Mouse (Mus musculus) natural killer cell, adult 2 months (primary cell): Measurements from ENCODE around the gene Ppip5k2.
"Not testable (repeated sequence)": the region's sequence is repeated elsewhere in the genome, so short reads cannot be mapped to it uniquely, and the experiment has no call there.

Experiments used
- DNase-seq, 2 experiments: peaks; one replicate each; pipeline ENCODE4 v3.0.0; 2022; ENCODE audit warnings: low spot score in 2 of 2

Ppip5k2 gene

GRCm38 (mm10) chr1:97769904-97770753 is at the start of gene Ppip5k2, which contains the start of gene Gin1:
TSS of gene Ppip5k2 (minus strand) at chr1:97770411.
TSS of gene Gin1 (plus strand) at chr1:97770172.
- peak; percentile 91 to 93 for DNase-seq

GRCm38 (mm10) chr1:97809255-97809912 is 39.2 kb upstream of the Ppip5k2 start:
- no peak for DNase-seq

GRCm38 (mm10) chr1:97804520-97804919 is 34.3 kb upstream of the Ppip5k2 start:
- no peak for DNase-seq

GRCm38 (mm10) chr1:97802207-97802902 is 32.1 kb upstream of the Ppip5k2 start:
- no peak for DNase-seq

GRCm38 (mm10) chr1:97795936-97796335 is 25.7 kb upstream of the Ppip5k2 start:
- DNase-seq: no peak

GRCm38 (mm10) chr1:97794110-97794509 is 23.9 kb upstream of the Ppip5k2 start:
- no peak for DNase-seq

GRCm38 (mm10) chr1:97788490-97788889 is 18.3 kb upstream of the Ppip5k2 start:
- DNase-seq: no peak

- no peak for DNase-seq
These were observed 17.5 kb upstream of the Ppip5k2 start for GRCm38 (mm10) chr1:97787674-97788073.

DNA sequence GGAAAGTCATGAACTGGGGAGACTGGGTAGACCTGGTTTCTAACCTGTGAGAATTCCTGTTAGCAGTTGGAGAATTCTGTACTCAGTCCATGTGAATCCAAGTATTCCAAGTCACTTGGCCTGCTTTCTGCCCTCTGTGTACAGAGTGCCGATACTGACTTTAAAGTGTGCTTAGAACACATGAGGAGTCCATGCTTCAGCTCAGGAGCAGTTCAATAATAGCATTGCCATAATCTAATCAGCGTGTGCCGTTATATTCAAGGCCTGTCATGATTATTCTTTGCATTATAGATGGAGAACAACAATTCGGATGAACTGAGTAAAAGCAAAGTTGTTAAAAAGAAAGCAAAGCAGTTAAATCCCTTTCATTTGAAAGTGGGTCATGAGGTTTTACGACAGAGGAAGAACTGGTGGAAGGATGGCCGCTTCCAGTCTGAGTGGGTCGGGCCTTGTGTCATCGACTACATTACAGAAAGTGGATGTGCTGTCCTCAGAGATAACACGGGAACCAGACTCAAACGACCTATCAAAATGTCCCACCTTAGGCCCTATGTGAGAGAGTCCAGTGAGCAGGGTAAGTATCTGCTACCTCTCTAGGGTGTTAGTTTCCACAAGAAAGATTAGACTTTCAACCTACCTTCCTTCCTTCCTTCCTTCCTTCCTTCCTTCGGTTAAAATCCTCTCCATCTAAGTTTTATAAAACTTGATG is 15.6 kb upstream of the Ppip5k2 start:
- no peak for DNase-seq

DNA sequence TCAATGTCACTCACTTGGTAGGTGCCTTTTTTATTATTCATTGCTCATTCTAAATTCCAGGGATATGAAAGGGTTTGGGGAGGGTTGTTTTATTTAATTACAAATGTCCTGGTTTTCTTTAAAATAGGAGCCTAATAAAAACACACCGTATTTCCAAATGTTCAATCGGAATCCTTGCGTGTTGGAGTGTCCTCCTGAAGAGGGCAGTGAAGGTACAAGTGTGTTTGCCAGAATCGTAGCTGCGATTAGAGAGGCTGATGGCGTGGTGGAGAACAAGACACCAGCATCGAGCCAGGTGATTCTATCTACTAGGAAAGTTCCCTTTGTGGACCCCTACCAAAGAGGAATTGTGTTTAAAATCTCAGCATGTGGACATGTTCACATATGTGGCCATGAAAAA is 14.7 kb upstream of the Ppip5k2 start:
- no peak for DNase-seq

DNA sequence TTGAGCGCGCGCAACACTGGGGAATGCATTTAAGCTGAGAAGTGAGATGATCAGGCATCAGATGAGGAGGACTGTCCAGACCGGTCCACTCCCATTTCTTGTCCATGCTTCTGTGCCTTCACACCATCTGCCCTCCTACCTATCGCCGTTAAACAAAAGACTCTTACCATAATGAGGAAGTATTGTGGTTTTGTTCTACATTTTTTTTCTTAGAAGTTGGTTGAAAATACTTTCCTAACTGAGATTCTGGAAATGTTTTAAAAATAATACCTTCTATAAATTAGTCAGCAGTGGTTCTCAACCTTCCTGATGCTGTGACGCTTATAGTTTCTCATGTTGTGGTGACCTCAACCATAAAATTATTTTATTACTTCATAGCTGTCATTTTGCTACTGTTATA is 11.5 kb upstream of the Ppip5k2 start:
- DNase-seq: no peak

GRCm38 (mm10) chr1:97773973-97774372 is 3.8 kb upstream of the Ppip5k2 start:
- no peak for DNase-seq

- DNase-seq: no peak
These were observed 3.2 kb upstream of the Ppip5k2 start for GRCm38 (mm10) chr1:97773362-97773761.

GRCm38 (mm10) chr1:97771727-97772126 is 1.5 kb upstream of the Ppip5k2 start:
- DNase-seq: no peak

DNA sequence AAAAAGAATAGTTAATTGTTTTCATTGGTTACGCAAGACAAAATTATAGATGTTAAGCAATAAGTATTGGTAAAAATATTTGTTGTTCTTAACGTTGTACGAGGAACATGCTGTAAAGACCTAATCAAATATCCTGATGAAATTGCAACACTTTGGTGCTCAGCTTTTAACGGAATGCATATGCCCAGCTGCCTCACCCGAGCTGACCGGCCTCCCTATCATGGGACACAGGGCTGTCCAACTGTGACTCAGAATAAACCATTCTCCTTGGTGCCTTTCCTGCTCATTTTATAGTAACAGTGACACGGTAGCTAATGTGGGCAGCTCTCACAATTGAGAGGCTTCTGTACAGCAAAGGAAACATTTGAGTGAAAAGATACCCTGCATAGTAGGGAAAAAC is 907 bp upstream of the Ppip5k2 start:
- no peak for DNase-seq

GRCm38 (mm10) chr1:97769294-97769903 is 812 bp downstream of the Ppip5k2 start:
- DNase-seq: no peak

GRCm38 (mm10) chr1:97768906-97769293 is 1.3 kb downstream of the Ppip5k2 start:
- DNase-seq: no peak

- no peak for DNase-seq
These were observed 2.1 kb downstream of the Ppip5k2 start for GRCm38 (mm10) chr1:97768089-97768488.

GRCm38 (mm10) chr1:97765712-97766111 is 4.5 kb downstream of the Ppip5k2 start:
- DNase-seq: not testable (repeated sequence)

GRCm38 (mm10) chr1:97761477-97761876 is 8.7 kb downstream of the Ppip5k2 start:
- DNase-seq: no peak

GRCm38 (mm10) chr1:97760598-97760997 is 9.6 kb downstream of the Ppip5k2 start:
- no peak for DNase-seq
